Mouse (Mus musculus) embryo, embryonic 10.5 days (tissue): ENCODE measurements around the gene Fbxw26.
A peak's percentile ranks its signal among the peaks of the same experiment; 100 is the strongest.
"Not testable (repeated sequence)": the region's sequence is repeated elsewhere in the genome, so short reads cannot be mapped to it uniquely, and the experiment has no call there.

Source experiments
- DNase-seq: peaks from one replicate; pipeline ENCODE4 v3.0.0-alpha.2; 2015; ENCODE audit warnings: low spot score

Gene Fbxw26

GRCm38 (mm10) chr9:109745989-109746388, at the start of gene Fbxw26:
Gene Fbxw26, minus strand, starts transcription at chr9:109746089.
- not testable (repeated sequence) for DNase-seq

DNA sequence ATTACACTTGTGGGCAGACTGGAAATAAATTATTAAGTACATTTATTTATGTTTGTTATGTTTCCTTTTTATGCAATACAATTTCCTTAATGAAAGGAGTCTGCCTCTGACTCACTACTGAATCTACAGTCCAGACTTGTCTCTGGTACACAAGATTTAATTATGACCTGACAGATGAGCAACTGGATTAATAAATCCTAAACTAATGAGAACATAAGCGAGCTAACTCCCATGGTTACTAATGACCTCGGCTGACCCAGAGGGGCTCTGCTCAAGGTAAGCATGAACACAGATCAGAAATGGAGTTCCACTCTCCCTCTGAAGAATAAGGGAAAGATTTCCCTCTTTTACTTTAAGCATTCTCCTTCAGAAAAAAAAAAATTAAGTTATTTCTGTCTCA, 49.3 kb upstream of the Fbxw26 start:
- no peak for DNase-seq

DNA sequence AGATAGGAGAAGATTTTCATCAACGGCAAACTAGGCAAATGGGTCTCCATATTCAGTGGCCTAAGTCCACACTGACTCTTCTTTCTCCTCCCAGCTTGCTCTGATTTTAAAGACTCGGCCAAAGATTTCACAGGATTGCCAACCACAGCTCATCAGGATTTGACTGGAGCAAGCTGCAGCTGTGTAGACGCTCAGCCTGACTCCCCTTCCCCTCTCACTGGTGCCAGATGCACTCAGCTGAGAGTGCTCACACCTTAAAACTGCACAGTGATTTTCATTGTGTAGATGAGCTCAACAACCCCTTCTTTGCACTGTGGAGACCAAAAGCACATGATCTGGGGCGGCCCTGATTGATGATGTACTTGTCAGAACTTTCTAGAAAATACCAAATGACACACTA, 44.7 kb upstream of the Fbxw26 start, which contains the start of gene Fbxw27:
Fbxw27 (minus strand) TSS at position 101 of the 400 bp plus-strand sequence.
- DNase-seq = not testable (repeated sequence)

DNA sequence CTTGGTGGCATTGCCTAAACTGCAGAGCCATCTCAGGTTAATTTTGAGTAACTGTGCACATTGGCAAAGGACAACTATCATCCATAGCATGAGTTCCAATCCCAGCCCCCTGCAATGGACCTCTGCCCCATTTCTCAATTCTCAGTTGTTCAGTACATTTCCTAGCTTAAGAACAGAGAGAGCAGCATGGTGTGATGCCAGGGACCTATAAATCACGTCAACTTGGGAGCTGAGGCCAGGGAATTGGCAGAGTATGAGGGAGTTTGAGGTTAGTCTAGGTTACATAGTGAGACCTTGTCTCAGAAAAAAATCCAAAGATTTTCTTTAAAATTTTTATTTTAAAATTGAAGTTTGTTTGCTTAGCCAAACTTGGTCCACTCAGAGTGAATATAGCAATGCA, 21.0 kb upstream of the Fbxw26 start:
- DNase-seq = not testable (repeated sequence)

GRCm38 (mm10) chr9:109702600-109702999, 43.3 kb downstream of the Fbxw26 start, which contains the start of gene Fbxw18:
Gene Fbxw18, minus strand, starts transcription at chr9:109702700.
- not testable (repeated sequence) for DNase-seq

DNA sequence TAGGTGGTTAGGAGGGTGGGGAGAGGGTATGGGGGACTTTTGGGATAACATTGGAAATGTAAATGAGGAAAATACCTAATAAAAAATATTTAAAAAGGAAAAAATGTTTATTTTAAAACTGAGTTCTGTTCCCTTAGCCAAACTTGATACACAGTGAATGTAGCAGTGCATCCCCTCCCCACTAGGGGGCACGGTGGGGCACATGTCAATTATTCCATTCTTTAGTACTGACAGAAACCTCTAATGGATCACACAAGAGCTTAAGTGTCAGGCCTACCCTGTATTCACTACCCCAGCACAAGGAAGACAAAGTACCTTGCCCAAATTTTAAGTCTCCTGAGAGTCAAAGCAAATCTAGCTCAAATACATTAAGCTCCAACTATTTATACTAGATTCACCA, 60.6 kb downstream of the Fbxw26 start:
- peak; percentile 45 for DNase-seq
